Mouse (Mus musculus): ENCODE data around the gene 5730596B20Rik.

GRCm38 (mm10) chr6:52227470-52228222 lies 50.3 kb downstream of the 5730596B20Rik start:
- TF ChIP-seq CTCF (IDR thresholded peaks at IDR 0.05; ENCODE audit: low read depth) (no peak), EP300 (IDR thresholded peaks at IDR 0.05; ENCODE audit: low read depth) (no peak)
